Mouse (Mus musculus): ENCODE results near the gene C87436. TPM values are rescaled to one million over a fixed set of nuclear protein-coding genes. Genes with fewer than 3 reads are reported as not detected.
A peak's percentile ranks its signal among the peaks of the same experiment; 100 is the strongest.
"Not testable (repeated sequence)": the region's sequence is repeated elsewhere in the genome, so short reads cannot be mapped to it uniquely, and the experiment has no call there.

C87436 gene
- total RNA-seq, 2 experiments from 2014 or later, result 15.3 to 17.7 TPM

- DNase-seq, result no peak
Measured at GRCm38 (mm10) chr6:86485943-86486640, 47.9 kb downstream of the C87436 start.

GRCm38 (mm10) chr6:86487358-86488148 is 49.4 kb downstream of the C87436 start:
- peak; percentile 89 for DNase-seq

DNA sequence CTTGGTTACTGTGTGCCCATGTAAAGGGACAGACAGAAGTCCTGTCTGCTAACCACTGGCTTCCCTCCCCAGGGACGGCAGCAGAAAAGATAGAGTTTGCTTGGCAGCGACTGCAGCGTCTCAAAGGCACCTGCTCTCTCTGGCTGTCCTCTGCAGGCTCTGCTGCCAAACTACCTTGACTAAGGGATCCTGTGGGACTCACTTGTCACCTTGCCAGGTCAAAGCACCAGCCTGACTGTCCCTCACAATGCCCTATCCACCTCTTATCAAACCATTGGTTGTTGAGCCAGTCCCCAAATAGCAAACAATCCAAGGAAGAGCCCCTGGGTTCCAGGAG is 49.9 kb downstream of the C87436 start:
- peak; percentile 51 for DNase-seq

- DNase-seq, result no peak
Measured at GRCm38 (mm10) chr6:86489945-86490344, 51.8 kb downstream of the C87436 start.

GRCm38 (mm10) chr6:86490413-86490812 is 52.2 kb downstream of the C87436 start:
- DNase-seq, result not testable (repeated sequence)

GRCm38 (mm10) chr6:86493469-86494263 is 55.5 kb downstream of the C87436 start:
- DNase-seq, result no peak

- DNase-seq, result no peak
Measured at GRCm38 (mm10) chr6:86494767-86495166, 56.6 kb downstream of the C87436 start.

- DNase-seq, result no peak
Measured at GRCm38 (mm10) chr6:86495661-86496060, 57.5 kb downstream of the C87436 start.

- DNase-seq, result no peak
Measured at GRCm38 (mm10) chr6:86496127-86496526, 58.0 kb downstream of the C87436 start.

DNA sequence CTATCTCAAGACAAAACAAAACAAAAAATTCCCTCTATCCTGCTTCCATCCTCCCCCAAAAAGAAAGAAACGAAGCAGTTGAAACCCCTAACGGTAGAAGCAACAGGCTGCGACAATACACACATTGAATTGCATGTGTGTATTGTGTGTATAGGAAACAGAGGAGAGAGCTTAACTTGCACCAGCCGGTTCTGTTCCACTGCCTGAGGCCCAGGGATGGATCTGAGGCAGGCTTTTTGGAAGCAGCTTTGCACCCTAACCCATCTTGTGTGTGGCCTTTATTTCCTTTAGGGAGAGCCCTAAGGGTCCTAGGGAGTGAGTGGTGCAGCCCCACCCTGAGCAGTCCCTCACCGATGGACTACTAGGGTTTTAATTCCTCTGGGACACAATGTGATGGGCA is 58.4 kb downstream of the C87436 start:
- DNase-seq, result no peak

- DNase-seq, result peak; percentile 77
Measured at GRCm38 (mm10) chr6:86497071-86497815, 59.1 kb downstream of the C87436 start.

- DNase-seq, result peak; percentile 28
Measured at GRCm38 (mm10) chr6:86497942-86498732, 60.0 kb downstream of the C87436 start.

DNA sequence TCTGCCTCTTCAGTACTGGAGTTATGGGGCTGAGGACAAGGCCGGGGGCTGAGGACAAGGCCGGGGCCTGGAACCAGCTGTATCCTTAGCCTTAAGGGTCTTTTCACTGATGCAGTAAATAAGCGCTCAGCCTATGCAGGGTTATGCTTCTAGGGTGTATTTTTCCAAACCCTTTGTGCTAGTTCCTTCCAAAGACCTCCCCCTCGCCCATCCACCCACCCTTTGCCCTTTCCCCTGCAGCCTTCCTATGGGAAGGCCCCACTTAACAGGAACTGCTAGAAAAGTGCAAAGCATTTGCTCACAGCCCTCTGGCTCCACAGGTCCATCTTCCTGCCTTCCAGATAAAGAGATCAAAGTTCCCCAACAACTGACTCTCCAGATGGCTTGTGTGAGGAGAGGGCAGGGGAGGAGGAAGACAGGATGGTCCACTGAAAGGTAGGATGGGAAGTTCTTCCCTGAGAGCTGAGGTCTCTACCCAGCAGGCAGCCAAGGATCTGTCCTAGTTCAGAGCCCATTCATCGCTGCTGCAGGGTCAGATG is 61.5 kb downstream of the C87436 start:
- peak; percentile 33 for DNase-seq

GRCm38 (mm10) chr6:86503513-86503912 is 65.3 kb downstream of the C87436 start:
- DNase-seq, result no peak

- DNase-seq, result peak; percentile 38
Measured at GRCm38 (mm10) chr6:86505671-86506070, 67.5 kb downstream of the C87436 start.

GRCm38 (mm10) chr6:86506309-86506708 is 68.1 kb downstream of the C87436 start:
- DNase-seq, result no peak

DNA sequence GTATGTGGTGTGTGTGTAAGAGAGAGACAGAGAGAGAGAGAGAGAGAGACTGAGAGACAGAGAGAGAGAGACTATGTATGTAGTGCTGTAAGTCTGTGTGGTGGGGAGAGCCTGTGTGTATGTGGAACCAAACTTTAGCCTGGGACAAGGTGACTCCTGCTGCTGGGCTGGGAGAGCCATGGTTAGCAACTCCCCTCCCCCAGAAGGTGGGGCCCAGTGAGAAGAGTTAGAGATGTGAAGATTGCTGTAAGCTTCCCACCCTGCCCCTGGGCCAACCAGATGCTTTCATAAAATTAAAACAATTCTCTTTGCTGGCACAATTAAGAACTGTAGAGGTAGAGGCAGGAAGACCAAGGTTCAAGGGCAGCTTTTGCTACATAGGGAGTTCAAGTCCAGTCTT is 68.9 kb downstream of the C87436 start:
- no peak for DNase-seq

- DNase-seq, result no peak
Measured at GRCm38 (mm10) chr6:86508736-86509135, 70.6 kb downstream of the C87436 start.

DNA sequence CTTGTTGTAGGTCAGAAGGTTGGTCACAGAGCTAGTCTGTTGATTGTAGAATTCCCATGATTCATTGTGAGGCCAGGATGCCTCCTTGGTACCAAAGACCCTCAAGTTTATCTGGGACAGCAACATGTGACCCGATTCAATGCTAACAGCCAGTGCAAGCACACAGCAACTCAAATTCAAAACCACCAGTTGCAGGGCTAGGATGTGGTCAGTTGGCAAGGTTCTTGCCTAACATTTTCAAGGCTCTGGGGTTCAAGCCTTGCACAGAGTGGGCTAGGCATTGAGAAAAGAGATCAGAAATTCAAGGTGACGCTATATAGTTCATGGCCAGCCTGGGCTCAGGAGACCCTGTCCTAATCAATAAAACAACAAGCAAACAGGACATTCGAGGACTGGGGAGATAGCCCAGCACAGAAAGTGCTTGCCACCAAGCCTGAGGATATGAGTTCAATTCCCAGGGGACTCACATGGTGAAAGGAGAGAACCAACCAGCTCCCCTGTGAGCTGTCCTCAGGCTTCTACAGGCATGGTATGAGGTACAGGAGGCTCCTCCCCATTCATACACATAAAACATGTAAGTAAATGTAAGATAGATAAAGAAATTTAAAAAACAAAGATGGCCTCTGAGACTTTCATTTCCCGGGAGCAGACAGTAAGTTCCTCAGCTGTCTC is 71.2 kb downstream of the C87436 start:
- DNase-seq, result no peak

DNA sequence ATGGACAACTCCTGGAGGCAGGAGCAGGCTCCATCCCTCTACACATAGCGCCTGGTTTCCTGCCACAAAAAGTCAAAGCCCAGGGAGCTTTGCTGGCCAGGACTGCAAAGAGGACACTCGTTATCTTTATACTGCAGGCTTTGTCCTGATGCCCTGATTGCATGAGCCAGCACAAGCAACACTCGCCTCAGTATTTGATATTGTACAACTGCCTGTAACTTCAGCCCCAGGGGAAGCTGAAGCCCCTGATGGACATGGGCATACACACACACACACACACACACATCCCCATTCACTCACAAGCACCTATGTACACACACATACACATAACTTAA is 71.7 kb downstream of the C87436 start:
- no peak for DNase-seq

DNA sequence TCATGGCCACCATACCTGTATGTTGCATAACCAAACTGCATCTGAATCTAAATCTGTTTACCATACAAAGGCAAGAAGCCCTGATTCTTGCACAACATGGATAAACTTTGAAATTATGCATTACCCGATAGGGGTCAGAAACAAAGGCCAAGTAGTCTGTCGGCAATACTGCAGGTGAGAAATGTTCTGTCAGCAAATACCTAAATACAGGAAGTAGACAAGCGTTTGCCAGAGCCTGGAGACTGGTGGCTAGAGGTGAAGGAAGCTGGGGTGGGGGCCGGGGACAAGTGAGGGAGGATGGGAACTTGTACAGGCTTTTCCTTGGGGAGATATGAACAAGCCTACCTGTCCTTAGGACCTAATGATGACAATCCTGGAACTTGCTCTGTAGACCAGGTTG is 72.8 kb downstream of the C87436 start:
- DNase-seq, result no peak
